Mouse (Mus musculus) cortical plate, adult 2 months (tissue): Measurements from ENCODE around the gene Kirrel.

Experiments
- CTCF ChIP-seq: fragments of 200-500 bp; IDR thresholded peaks from 2 replicates; pipeline ENCODE4 v1.5.1; 2011; ENCODE audit warnings: mild to moderate bottlenecking, control low read depth, low read length; ENCODE audit not compliant: insufficient read depth; ENCODE audit errors: extremely low read depth
- POLR2A ChIP-seq: fragments of 200-500 bp; IDR thresholded peaks from 2 replicates; pipeline ENCODE4 v1.6.1; 2011; ENCODE audit warnings: mild to moderate bottlenecking, low read length, control low read depth; ENCODE audit not compliant: insufficient read depth; ENCODE audit errors: extremely low read depth

GRCm38 (mm10) chr3:87130933-87131332, 43.6 kb downstream of the Kirrel start:
- no peak for TF ChIP-seq CTCF
- TF ChIP-seq POLR2A: no peak
